Mouse (Mus musculus): ENCODE measurements at regions not wholly inside any gene's neighbourhood (a gene's known extent, or its start where the extent isn't known, plus 50 kb on each side); places are given as distances from the start of the nearest gene placed in this dataset.

GRCm38 (mm10) chr3:46538660-46539059 lies 90.6 kb upstream of the Pabpc4l start:
- TF ChIP-seq CTCF (IDR thresholded peaks at IDR 0.05; ENCODE audit: low read depth, low read length) (no peak), POLR2A (IDR thresholded peaks at IDR 0.05; ENCODE audit: insufficient read depth, low read length) (no peak), EP300 (IDR thresholded peaks at IDR 0.05; ENCODE audit: insufficient read depth, low read depth, low read length) (no peak)
